Mouse (Mus musculus) ES-Bruce4 (cell line): ENCODE measurements around the gene H2-Ab1.

Experiments used
- CTCF ChIP-seq: IDR thresholded peaks from one replicate; pipeline ENCODE4 v1.8.1; 2011; ENCODE audit warnings: low read depth, low read length
- EP300 ChIP-seq: IDR thresholded peaks from 2 replicates; pipeline ENCODE4 v1.6.1; 2011; ENCODE audit warnings: low read depth, low read length; ENCODE audit not compliant: insufficient read depth
- POLR2A ChIP-seq: IDR thresholded peaks from one replicate; pipeline ENCODE4 v1.8.1; 2011; ENCODE audit warnings: low read length; ENCODE audit not compliant: insufficient read depth

DNA sequence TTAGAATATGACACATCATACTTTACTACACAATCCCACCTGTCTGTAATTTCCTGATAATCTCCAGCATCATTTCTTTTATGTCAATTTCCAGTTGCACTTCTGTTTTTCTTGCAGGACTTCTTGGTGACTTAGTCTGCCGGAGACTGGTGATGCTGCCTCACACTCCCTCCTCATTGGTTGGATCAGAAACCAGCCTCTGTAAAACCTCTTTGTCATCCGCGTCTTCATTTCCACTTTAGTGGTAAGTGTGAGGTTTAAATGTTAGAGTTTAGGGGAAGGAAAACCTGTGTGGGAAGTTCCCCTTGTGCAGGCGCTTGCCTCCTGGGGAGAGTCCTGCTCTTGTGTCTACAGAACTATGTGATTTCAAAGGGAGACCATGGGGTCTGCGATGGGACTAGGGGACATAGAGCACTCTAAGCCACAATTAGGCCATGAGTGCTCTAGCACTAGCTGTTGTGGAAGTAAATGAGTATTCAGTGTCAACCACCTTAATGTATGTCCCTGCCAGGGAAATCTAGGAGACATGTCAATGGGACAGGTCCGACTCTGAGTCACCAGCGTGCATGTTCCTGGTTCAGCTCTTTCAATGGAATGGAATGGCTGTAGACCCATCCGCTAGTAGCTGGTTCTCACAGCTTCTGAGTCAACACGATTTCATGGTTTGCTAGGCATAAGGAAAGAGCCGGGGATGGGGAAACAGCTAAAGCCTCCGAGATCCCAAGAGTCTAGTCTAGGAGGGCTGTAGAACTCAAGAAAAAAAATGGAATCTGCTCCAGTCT is at the start of gene H2-Ab1:
- TF ChIP-seq CTCF (no peak), POLR2A (no peak), EP300 (no peak)
